Mouse (Mus musculus): Measurements from ENCODE around the gene Ryr1.
"Not testable (repeated sequence)": the region's sequence is repeated elsewhere in the genome, so short reads cannot be mapped to it uniquely, and the experiment has no call there.

Gene Ryr1

DNA sequence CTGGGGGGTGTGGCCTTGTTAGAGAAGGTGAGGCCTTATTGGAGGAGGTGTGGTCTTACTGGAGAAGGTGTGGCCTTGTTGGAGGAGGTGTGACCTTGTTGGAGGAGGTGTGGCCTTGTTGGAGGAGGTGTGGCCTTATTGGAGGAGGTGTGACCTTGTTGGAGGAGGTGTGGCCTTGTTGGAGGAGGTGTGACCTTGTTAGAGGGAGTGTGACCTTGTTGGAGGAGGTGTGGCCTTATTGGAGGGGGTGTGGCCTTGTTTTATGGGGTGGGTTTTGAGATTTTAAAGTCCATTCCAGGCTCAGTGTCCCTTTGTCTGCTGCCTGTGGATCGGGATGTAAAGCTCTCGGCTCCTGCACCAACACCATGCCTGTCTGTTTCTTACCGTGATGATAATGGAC, 40.6 kb downstream of the Ryr1 start:
- no peak for DNase-seq (ENCODE audit: low read depth, low spot score)

- no peak for DNase-seq (ENCODE audit: low read depth, low spot score)
Observed at GRCm38 (mm10) chr7:29079419-29079950, 45.5 kb downstream of the Ryr1 start.

- DNase-seq (ENCODE audit: low read depth, low spot score): no peak
Observed at GRCm38 (mm10) chr7:29076977-29077376, 48.0 kb downstream of the Ryr1 start.

DNA sequence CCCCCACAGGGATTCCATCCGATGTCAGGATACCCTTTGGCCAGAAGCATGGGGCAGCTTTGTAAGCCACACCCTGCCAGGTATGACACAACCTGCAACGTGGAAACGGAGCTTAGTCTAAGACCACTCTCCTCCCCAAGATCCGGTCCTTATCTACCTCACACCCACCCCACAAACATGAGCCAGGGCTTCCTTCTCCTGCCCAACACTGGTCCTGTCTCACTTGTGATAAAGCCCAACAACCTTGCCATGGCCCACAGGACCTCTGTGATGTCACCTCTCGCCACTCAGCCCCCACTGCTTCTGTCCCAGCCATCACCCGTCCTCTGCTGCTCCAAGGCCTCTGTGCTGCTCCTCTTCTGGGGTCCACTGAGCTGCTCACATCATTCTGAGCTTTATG, 49.8 kb downstream of the Ryr1 start:
- DNase-seq (ENCODE audit: low read depth, low spot score): no peak

GRCm38 (mm10) chr7:29072689-29073088, 52.3 kb downstream of the Ryr1 start:
- DNase-seq (ENCODE audit: low read depth, low spot score): peak; percentile 18

GRCm38 (mm10) chr7:29071169-29071891, 53.6 kb downstream of the Ryr1 start:
- DNase-seq (ENCODE audit: low read depth, low spot score): no peak

- DNase-seq (ENCODE audit: low read depth, low spot score): no peak
Observed at GRCm38 (mm10) chr7:29070364-29071168, 54.4 kb downstream of the Ryr1 start.

DNA sequence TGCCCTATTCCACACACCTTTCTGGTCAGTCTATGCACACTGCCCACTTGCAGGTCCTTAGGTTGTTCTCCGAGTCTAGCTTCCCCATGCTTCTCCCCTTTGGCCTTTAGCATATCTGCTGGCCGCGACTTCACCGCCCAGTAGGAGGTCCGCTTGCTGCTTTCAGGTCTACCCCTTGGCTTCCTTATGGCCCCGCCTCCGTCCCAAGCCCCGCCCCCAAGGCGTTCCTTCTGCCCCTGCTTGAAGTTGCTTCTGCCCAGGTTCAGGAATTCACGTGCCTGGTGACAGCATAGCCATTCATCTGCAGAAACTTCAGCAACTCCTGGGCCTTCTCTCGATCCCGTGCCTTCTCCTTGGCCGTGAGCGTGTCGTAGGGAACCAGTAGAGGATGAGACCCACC, 57.2 kb downstream of the Ryr1 start:
- no peak for DNase-seq (ENCODE audit: low read depth, low spot score)

- DNase-seq (ENCODE audit: low read depth, low spot score): not testable (repeated sequence)
Observed at GRCm38 (mm10) chr7:29063476-29063875, 61.5 kb downstream of the Ryr1 start.

DNA sequence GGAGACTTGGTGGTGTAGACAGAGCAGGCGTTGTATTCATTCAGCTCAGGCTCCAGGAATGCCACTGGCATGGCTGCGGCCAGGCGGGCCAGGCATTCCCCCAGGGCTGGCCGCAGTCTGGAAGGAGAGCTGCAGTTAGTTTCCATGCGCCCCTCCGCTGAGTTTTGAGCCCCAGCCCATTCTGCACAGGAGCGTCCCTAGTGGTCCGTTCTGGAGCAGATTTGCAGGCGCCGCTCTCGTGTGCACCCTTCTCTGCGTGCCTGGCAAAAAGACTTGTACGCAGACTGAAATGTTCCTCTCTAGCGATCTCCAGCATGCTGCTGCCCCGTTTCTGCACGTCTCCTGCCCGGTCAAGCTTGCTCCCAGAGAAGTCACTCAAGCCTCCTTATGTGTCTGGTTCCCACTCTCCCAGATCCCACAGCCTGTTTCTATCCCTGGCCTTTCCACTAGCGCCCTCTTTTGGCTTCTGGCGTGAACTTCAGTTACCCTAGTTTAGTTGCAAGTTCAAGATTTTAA, 63.4 kb downstream of the Ryr1 start:
- DNase-seq (ENCODE audit: low read depth, low spot score): no peak

- no peak for DNase-seq (ENCODE audit: low read depth, low spot score)
Observed at GRCm38 (mm10) chr7:29059445-29059844, 65.5 kb downstream of the Ryr1 start.

- DNase-seq (ENCODE audit: low read depth, low spot score): no peak
Observed at GRCm38 (mm10) chr7:29052821-29053220, 72.2 kb downstream of the Ryr1 start.

GRCm38 (mm10) chr7:29050797-29051196, 74.2 kb downstream of the Ryr1 start:
- peak; percentile 51 for DNase-seq (ENCODE audit: low read depth, low spot score)

GRCm38 (mm10) chr7:29048615-29049014, 76.4 kb downstream of the Ryr1 start:
- no peak for DNase-seq (ENCODE audit: low read depth, low spot score)

GRCm38 (mm10) chr7:29048070-29048469, 76.9 kb downstream of the Ryr1 start:
- DNase-seq (ENCODE audit: low read depth, low spot score): no peak

GRCm38 (mm10) chr7:29046533-29046932, 78.4 kb downstream of the Ryr1 start:
- DNase-seq (ENCODE audit: low read depth, low spot score): no peak

- no peak for DNase-seq (ENCODE audit: low read depth, low spot score)
Observed at GRCm38 (mm10) chr7:29044302-29044701, 80.7 kb downstream of the Ryr1 start.

DNA sequence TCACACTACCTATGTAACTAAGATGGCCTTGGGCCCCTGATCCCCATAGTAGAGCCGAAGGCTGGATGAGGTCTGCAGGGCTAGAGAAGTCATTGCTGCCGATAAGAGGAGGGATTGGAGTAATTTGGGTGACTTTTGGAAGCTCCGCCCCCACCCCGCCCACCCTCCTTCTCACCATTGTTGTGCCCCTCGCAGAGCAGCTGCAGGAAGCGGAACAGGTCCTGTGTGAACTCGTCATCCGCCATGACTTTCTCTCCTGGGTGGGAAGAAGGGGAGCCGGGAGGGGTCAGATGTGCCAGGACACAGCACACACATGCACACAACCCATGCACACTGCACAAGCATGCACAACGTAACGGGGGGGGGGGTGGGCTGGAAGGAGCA, 81.3 kb downstream of the Ryr1 start:
- DNase-seq (ENCODE audit: low read depth, low spot score): no peak

GRCm38 (mm10) chr7:29043016-29043673, 81.8 kb downstream of the Ryr1 start:
- DNase-seq (ENCODE audit: low read depth, low spot score): no peak

DNA sequence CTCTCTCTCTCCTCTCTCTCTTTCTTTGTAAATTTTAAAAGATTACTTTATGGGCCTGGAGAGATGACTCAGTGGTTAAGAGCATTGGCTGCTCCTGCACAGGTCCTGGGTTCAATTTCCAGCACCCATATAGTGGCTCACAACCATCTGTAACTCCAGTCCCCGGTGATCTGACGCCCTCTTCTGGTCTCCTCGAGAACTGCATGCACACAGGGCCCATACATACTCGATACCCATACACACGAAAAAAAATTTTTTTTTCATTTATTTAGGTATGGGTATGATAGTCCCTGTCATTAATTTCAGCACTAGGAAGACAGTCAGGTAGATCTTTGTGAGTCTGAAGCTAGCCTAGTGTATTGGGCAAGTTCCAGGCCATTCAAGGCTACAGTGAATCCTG, 83.8 kb downstream of the Ryr1 start:
- DNase-seq (ENCODE audit: low read depth, low spot score): no peak

- peak; percentile 38 for DNase-seq (ENCODE audit: low read depth, low spot score)
Observed at GRCm38 (mm10) chr7:29039985-29040661, 84.9 kb downstream of the Ryr1 start.
